ENCODE assay signal across 8 mouse cellular contexts in the genomic region with DNA sequence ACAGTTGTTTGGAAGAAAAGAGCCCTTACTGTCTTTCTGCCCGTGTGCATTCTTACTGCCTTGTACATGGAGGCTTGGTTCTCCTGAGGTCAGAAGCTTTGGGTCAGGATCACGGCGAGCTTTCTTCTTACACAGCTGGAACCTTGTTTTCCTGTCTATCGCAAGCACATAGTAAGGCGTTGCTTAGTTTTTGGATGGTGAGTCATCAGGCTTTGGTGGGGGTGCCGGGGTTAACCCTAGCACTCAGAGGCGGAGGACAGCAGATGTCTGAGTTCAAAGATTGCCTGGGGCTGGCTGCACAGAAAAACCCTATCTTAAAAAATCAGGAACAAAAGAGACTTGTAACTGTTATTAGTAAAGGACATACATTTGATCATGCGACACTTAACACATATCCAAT. TPM values are rescaled to one million over a fixed set of nuclear protein-coding genes. Genes with fewer than 3 reads are reported as not detected.
DNase-seq lines count a peak whose midpoint lies in the region.
"Had no signal": no experiment of that assay in that cellular context is flagged by ENCODE, and none has a peak within 500 bp of the region (broad histone marks: within the 10 kb centered on the region; RNA-seq: fewer than 3 reads in every experiment).

No protein-coding gene starts in this region.

- peak; percentile 30 to 31 for DNase-seq in heart, adult 9 months (ENCODE audit: low spot score in 2 of 2)
- DNase-seq in heart, postnatal 14 days: no peak
- DNase-seq in 3134 (ENCODE audit: extremely low read depth, insufficient read length, low spot score) (peak; percentile 45), 416B (ENCODE audit: low read depth) (peak; percentile 65)
- peak; percentile 52 for DNase-seq in fibroblast of lung, adult 2 months (ENCODE audit: low read depth)
- DNase-seq in kidney, postnatal 10 days: no peak
- no peak for DNase-seq in spleen, adult 18-20 months
- DNase-seq: cerebellum, adult 9-10 months had no signal

- intact Hi-C loops in heart, postnatal 14 days (cut with DNase I): loop anchor here (2.0 kb wide), 1 partner anchor 195 kb away; no protein-coding TSS in a partner anchor

RNA-seq across cellular contexts. Expression of gene Ppa1, which starts 13.5 kb away (rescaled TPM):
- total RNA-seq in heart, postnatal 14 days (2021): 10 to 100 TPM; 47.1 to 47.4 TPM

RNA-seq across cellular contexts. Expression of gene Sar1a, which starts 18.2 kb away (rescaled TPM):
- total RNA-seq in heart, postnatal 14 days (2021): 100 to 1,000 TPM; 140 to 141 TPM

RNA-seq across cellular contexts. Expression of gene Tysnd1, which starts 33.4 kb away (rescaled TPM):
- 10 to 100 TPM; 23.3 TPM for total RNA-seq in heart, postnatal 14 days (2021)

RNA-seq across cellular contexts. Expression of gene Aifm2, which starts 53.2 kb away (rescaled TPM):
- total RNA-seq in heart, postnatal 14 days (2021): 10 to 100 TPM; 31.3 to 34.6 TPM

Comparison
In these comparisons a context has a peak if more than half of its experiments do, and no peak if none do; other contexts are left out.
1. DNase-seq: peak in heart, adult 9 months (2 of 2), 3134 (single experiment), 416B (single experiment) and fibroblast of lung, adult 2 months (single experiment); none in heart, postnatal 14 days (0 of 2), kidney, postnatal 10 days (single experiment) and spleen, adult 18-20 months (0 of 2).